Mouse (Mus musculus): ENCODE measurements at regions not wholly inside any gene's neighbourhood (a gene's known extent, or its start where the extent isn't known, plus 50 kb on each side); places are given as distances from the start of the nearest gene placed in this dataset.

DNA sequence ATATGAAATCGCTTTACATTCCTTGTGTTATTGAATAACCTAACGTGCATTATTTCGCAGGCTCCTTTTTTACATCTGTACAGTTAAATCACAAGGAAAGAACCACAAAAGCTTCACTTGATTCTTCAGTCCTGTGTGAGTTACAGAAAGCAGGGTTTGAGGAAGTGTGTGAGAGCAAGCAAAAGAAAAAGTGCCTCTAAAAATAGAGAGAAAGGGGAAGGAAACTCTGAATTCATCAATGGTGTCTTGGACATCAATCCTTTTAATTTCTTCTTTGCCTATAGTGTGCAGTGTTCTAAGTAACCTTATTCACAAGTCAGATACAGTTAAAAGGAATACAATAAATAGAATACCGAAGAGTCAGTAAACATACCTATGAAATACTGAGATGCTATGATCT lies 785.7 kb upstream of the 4930412O13Rik start:
- Histone ChIP-seq H3K4me3 (no peak overlapping the region), H3K27me3 (ENCODE audit: insufficient read depth, poor library complexity, severe bottlenecking) (no peaks in the 10 kb centered on the region), H3K27ac (no peak overlapping the region), H3K36me3 (no peaks in the 10 kb centered on the region), H3K9me3 (no peaks in the 10 kb centered on the region), H3K4me1 (replicated peaks) (no peaks in the 10 kb centered on the region)
- no peak for DNase-seq (ENCODE audit: low spot score)
- WGBS, result 92% methylated on average over 4 of the region's 4 CpGs

DNA sequence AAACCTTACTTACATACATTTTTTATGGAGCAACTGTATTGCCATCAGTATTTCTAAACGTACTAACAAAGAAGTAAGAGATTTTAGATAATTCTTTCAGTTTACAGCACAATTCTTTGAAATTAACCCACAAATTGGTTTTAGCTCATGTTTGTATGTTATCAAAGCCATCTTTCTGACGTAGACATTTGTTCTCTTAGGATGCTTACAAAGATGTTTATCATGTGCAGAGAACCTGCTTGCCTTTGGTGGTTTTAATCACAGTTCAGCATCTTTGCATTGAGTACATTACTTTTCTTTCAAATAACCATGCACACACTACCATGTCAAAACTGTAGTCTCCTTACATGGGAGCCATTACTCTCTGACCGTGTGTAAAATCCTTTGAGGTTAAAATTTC lies 764.4 kb upstream of the 4930412O13Rik start:
- Histone ChIP-seq H3K27ac (no peak overlapping the region), H3K4me1 (replicated peaks) (no peaks in the 10 kb centered on the region), H3K36me3 (no peaks in the 10 kb centered on the region), H3K9me3 (no peaks in the 10 kb centered on the region), H3K4me3 (no peak overlapping the region), H3K27me3 (ENCODE audit: insufficient read depth, poor library complexity, severe bottlenecking) (no peaks in the 10 kb centered on the region)
- DNase-seq (ENCODE audit: low spot score), result no peak
- 88% methylated on average over 3 of the region's 3 CpGs for WGBS

DNA sequence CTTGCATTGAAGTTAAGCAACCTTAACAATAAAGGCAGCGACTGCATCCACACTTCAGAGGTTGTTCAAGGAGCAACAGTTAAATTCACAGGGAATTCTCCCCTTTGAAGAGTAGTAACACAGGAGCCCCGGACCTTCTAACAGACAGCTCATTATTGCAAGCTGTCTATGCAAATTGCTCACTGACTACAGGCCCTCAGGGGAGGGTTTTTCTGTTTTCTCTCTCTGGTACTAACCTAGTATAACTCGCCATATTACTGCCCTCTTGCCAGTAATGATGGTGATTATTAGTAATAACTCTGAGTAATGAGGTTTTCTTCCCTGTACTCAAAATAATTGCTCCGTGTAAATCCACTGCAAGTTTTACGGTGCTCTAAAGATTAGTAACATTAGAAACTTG lies 763.5 kb upstream of the 4930412O13Rik start:
- no peaks in the 10 kb centered on the region for H3K27me3 ChIP-seq (ENCODE audit: insufficient read depth, poor library complexity, severe bottlenecking)
- no peak overlapping the region for H3K4me3 ChIP-seq
- H3K27ac ChIP-seq, result no peak overlapping the region
- H3K36me3 ChIP-seq, result no peaks in the 10 kb centered on the region
- 75% methylated on average over 5 of the region's 5 CpGs for WGBS
- DNase-seq (ENCODE audit: low spot score), result no peak
- no peaks in the 10 kb centered on the region for H3K9me3 ChIP-seq
- no peaks in the 10 kb centered on the region for H3K4me1 ChIP-seq (replicated peaks)

DNA sequence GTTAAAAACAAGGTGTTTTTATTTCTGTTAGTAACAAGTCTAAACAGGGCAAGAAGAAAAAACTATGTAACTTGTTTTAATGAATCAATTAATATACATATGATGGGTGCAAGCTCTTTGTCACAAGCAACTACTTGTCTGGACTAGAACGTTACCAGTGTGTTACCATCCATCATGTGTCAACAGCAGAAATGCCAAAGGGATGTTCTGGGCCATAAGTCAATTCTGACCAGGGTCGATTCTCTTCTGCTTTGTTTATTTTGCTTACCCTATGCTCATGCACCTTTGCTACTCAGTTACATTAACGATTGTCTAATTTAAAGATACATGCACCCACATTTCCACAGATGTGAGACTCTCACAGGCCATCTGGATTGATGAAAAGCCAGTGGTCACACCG lies 744.1 kb upstream of the 4930412O13Rik start:
- 63% methylated on average over 4 of the region's 4 CpGs for WGBS
- DNase-seq (ENCODE audit: low spot score), result no peak
- H3K27me3 ChIP-seq (ENCODE audit: insufficient read depth, poor library complexity, severe bottlenecking), result no peaks in the 10 kb centered on the region

DNA sequence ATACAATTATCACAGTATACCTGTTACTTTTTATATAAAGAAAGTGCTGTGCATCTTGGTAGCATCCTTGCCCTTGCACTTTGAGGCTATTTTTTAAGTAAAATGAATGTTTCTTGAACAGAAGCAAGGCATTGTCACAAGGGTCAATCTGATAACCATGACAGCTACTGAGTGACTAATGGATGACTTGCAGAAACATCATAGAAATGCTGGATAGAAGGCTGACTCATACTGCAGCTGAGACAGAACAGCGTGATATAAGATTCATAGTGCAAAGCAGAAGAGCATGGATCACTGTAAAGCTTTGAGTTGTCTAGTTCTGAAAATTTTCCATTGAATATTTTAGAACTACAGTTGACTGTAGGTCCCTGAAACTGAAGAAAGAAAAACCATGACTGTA lies 739.6 kb upstream of the 4930412O13Rik start:
- no peak for DNase-seq (ENCODE audit: low spot score)

More for the DNA sequence above, 744.1 kb upstream of the 4930412O13Rik start:
- Histone ChIP-seq H3K4me3 (no peak overlapping the region), H3K36me3 (no peaks in the 10 kb centered on the region), H3K9me3 (no peaks in the 10 kb centered on the region), H3K27ac (no peak overlapping the region), H3K4me1 (replicated peaks) (no peaks in the 10 kb centered on the region)

DNA sequence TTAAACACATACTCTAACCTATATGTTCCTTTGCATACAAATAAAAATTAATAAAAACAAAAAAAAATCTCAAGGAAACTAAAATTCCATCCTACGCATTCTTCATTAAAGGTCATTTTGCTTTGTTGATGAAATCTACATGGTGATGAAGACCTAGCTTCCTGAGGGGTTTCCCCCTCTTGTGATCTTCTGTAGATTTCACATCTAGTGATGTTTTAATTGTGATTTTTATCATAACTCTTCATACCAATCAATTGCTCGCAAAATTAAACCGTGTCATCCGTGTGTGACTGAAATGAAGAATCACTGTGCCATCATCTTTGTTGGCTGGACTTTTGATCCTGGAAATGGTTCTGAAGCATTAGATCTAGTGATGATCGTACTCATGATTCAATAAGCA lies 725.4 kb upstream of the 4930412O13Rik start:
- Histone ChIP-seq H3K27me3 (ENCODE audit: insufficient read depth, poor library complexity, severe bottlenecking) (no peaks in the 10 kb centered on the region), H3K9me3 (no peaks in the 10 kb centered on the region), H3K4me1 (replicated peaks) (no peaks in the 10 kb centered on the region), H3K27ac (no peak overlapping the region), H3K4me3 (no peak overlapping the region), H3K36me3 (no peaks in the 10 kb centered on the region)
- 95% methylated on average over 5 of the region's 5 CpGs for WGBS
- no peak for DNase-seq (ENCODE audit: low spot score)

More for the DNA sequence above, 739.6 kb upstream of the 4930412O13Rik start:
- no peaks in the 10 kb centered on the region for H3K36me3 ChIP-seq
- no peaks in the 10 kb centered on the region for H3K27me3 ChIP-seq (ENCODE audit: insufficient read depth, poor library complexity, severe bottlenecking)
- no peaks in the 10 kb centered on the region for H3K9me3 ChIP-seq
- no peaks in the 10 kb centered on the region for H3K4me1 ChIP-seq (replicated peaks)
- WGBS, result 88% methylated on average over 1 of the region's 1 CpGs
- H3K27ac ChIP-seq, result no peak overlapping the region
- no peak overlapping the region for H3K4me3 ChIP-seq

DNA sequence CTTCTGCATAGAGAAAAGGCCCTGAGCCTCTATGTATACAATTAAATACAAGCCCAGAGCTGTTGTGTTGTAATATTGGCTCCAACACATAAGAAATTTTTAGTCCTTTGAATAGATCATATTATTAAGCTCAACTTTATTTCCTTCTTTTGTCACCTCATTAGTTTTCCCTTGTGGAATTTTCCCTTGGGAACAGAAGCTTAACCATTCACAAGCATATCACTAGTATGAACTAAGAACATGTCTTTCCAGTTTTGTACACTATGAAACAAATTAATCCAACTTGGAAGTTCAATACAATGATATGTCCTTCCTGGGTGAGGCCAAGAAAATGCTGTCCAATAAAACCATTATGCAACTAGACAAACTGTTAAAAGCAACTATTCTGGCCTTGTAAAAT lies 720.9 kb upstream of the 4930412O13Rik start:
- Histone ChIP-seq H3K9me3 (no peaks in the 10 kb centered on the region), H3K4me1 (replicated peaks) (no peaks in the 10 kb centered on the region), H3K4me3 (no peak overlapping the region), H3K27me3 (ENCODE audit: insufficient read depth, poor library complexity, severe bottlenecking) (no peaks in the 10 kb centered on the region), H3K27ac (no peak overlapping the region), H3K36me3 (no peaks in the 10 kb centered on the region)
- no peak for DNase-seq (ENCODE audit: low spot score)

DNA sequence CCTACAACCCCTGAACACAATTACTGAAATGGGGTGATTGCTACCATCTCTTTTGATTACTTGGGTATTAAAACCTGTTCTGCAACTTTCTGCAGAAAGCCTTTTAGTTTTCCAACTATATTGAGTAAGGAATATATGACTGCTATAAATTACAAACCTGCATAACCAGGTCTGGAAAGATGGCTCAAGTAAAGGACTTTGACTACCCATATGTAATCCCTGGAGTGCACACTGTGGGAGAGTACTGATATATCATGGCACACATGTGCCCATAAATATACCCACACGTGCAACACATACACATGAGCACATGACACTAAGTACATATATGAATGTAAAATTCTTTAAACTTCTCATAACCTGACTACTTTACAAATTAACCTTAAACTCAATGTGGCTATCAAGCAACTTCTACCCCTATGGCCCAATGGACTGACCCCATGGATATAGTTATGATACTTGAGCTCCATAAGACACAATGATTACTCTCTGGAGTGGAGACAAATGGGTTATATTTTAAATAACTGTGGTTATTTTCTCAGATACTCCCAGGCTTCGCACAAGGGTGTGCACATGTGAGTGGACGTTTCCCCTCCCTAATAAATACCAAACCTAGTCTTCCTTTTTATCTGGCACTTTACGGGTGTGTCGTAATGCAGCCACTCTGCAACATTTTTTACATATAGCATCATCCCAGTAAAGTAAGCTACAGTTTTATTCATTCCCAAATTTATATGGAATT lies 717.1 kb upstream of the 4930412O13Rik start:
- Histone ChIP-seq H3K27ac (no peak overlapping the region), H3K4me3 (no peak overlapping the region), H3K9me3 (no peaks in the 10 kb centered on the region), H3K4me1 (replicated peaks) (no peaks in the 10 kb centered on the region), H3K27me3 (ENCODE audit: insufficient read depth, poor library complexity, severe bottlenecking) (no peaks in the 10 kb centered on the region), H3K36me3 (no peaks in the 10 kb centered on the region)
- no peak for DNase-seq (ENCODE audit: low spot score)
- 90% methylated on average over 5 of the region's 5 CpGs for WGBS

DNA sequence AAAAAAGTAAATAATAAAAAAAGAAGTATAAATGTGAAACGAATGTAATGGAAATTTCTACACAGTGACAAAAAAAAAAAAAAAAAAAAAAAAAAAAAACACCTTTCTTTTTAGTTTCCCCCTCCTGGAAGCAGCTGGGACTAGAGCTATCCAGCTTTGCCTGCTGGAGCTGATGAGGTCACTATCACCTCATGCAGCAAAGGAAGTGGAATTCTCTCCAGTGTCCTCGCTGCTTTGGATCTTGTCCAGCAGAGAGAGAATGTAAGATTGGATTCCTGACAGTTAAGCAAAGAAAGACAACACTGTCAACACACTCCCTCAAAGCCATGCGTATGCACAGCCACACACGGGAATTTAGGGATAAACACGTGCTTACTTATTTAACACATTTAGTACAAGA lies 698.9 kb upstream of the 4930412O13Rik start:
- 76% methylated on average over 5 of the region's 5 CpGs for WGBS
- DNase-seq (ENCODE audit: low spot score), result no peak
- Histone ChIP-seq H3K27ac (no peak overlapping the region), H3K4me3 (no peak overlapping the region), H3K4me1 (replicated peaks) (no peaks in the 10 kb centered on the region), H3K27me3 (ENCODE audit: insufficient read depth, poor library complexity, severe bottlenecking) (no peaks in the 10 kb centered on the region), H3K9me3 (no peaks in the 10 kb centered on the region), H3K36me3 (no peaks in the 10 kb centered on the region)

DNA sequence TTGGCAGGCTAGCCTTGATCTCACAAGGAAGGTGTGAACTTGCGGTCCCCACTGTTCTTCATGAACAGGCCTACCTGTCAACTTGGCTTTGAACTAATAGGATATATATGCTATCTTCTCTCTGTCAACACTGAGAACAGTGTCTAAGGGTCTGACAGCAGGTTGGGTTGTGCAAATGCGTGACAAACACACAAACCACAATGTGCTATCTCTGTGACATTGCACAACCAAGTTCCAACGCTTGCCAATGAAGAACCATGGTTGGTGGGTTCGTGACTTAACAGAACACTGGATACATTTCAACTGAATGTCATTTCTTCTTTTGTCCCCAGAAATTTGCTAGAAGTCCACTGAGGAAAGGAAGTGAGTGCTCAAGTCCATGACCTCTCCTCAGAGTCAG lies 696.8 kb upstream of the 4930412O13Rik start:
- H3K9me3 ChIP-seq, result no peaks in the 10 kb centered on the region
- no peaks in the 10 kb centered on the region for H3K4me1 ChIP-seq (replicated peaks)
- H3K27ac ChIP-seq, result no peak overlapping the region
- WGBS, result 88% methylated on average over 4 of the region's 4 CpGs
- H3K4me3 ChIP-seq, result no peak overlapping the region
- H3K36me3 ChIP-seq, result no peaks in the 10 kb centered on the region
- no peak for DNase-seq (ENCODE audit: low spot score)
- no peaks in the 10 kb centered on the region for H3K27me3 ChIP-seq (ENCODE audit: insufficient read depth, poor library complexity, severe bottlenecking)

DNA sequence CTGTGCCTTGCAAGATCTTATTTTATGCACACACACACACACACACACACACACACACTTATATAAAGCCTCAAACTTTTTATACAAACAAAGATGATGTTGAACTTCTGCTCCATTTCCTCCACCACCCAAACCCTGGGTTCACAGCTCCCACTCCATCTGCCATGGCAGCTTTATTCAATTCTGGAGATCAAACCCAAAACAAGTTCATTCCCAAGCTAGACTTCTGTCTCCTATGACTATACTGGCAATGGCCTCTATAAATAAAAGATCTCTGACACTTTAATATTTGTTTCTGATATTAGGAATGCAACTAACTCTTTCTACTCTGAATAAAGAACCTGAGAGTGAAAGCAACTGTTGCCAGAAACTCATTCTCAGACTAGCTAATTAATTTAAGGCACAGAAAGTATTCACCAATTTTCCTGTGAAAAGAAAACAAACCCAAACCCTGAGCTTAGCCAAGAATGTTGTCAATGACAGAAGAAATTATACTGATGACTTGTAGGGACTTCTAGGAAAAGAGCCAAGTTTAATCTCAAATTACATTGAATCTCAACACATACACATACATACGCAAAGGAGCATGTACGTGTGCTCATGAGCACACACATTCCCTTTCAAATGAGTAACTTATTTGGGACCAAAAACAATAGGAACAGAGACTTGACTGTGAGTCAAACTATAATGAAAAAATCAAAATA lies 695.1 kb upstream of the 4930412O13Rik start:
- DNase-seq (ENCODE audit: low spot score), result no peak
- H3K36me3 ChIP-seq, result no peaks in the 10 kb centered on the region
- no peak overlapping the region for H3K27ac ChIP-seq
- H3K4me1 ChIP-seq (replicated peaks), result no peaks in the 10 kb centered on the region
- H3K27me3 ChIP-seq (ENCODE audit: insufficient read depth, poor library complexity, severe bottlenecking), result no peaks in the 10 kb centered on the region
- H3K4me3 ChIP-seq, result no peak overlapping the region
- WGBS, result 89% methylated on average over 2 of the region's 2 CpGs
- no peaks in the 10 kb centered on the region for H3K9me3 ChIP-seq

DNA sequence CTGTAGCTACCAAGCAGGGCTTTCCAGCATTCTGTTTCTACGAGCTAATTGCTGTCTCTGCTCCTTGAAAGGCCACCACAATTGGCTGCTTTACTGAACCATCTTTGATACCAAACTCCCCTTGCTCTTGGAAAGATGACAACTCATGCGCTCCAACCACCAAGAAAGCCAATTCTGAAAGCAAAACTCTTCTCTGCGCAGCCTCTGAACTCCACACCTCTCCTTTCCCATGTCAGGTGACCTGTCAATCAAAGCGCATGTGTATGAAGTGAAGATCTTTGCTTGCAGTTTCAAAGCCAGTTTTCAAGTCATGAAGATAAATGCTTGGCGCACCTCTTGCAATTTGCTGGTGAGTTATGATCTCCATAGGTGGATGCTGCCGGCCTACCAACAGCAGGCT lies 687.9 kb upstream of the 4930412O13Rik start:
- no peak overlapping the region for H3K4me3 ChIP-seq
- H3K9me3 ChIP-seq, result no peaks in the 10 kb centered on the region
- no peak for DNase-seq (ENCODE audit: low spot score)
- WGBS, result 87% methylated on average over 6 of the region's 6 CpGs
- H3K27me3 ChIP-seq (ENCODE audit: insufficient read depth, poor library complexity, severe bottlenecking), result no peaks in the 10 kb centered on the region
- H3K4me1 ChIP-seq (replicated peaks), result no peaks in the 10 kb centered on the region
- no peak overlapping the region for H3K27ac ChIP-seq
- H3K36me3 ChIP-seq, result no peaks in the 10 kb centered on the region

DNA sequence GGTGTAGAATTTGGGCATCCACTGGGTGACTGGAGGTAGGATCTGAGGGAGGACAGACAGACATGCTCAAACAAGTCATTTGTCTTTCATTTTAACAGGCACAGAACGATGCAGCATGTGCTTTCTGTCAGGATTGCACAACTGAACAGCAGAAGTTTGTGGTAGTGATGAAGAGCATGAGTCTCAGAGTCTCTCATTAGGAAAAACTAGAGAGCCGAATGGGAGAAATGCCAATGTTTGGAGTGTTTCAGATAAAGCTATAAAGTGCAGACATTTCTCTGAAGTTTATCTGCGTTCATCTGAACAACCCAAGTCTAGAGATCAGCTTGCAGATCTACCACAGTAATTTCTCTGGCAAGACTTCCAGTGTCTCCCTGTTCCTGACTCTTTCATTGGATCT lies 684.0 kb upstream of the 4930412O13Rik start:
- no peak for DNase-seq (ENCODE audit: low spot score)
- H3K4me1 ChIP-seq (replicated peaks), result no peaks in the 10 kb centered on the region
- H3K27me3 ChIP-seq (ENCODE audit: insufficient read depth, poor library complexity, severe bottlenecking), result no peaks in the 10 kb centered on the region
- H3K27ac ChIP-seq, result no peak overlapping the region
- WGBS, result 83% methylated on average over 3 of the region's 3 CpGs
- no peaks in the 10 kb centered on the region for H3K9me3 ChIP-seq
- H3K36me3 ChIP-seq, result no peaks in the 10 kb centered on the region
- H3K4me3 ChIP-seq, result no peak overlapping the region
